In the genomic region with DNA sequence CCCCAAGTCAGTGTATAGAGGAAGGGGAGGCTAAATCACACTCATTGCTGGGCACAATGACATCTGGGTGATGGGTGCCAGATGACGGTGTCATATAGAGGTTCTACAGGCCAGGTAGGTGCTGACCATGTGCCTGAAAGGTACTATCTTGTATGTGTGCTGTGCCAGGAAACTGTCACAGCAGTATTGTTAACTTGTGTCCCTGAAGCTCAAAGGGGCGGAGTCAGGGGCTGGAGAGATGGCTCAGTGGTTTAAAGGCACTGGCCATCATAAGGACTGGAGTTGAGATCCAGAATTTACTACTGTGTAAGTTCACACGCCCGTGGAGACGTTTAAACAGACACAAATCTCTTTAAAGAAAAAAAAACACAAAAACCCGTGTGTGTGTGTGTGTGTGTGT, we compare ENCODE assay signal across 7 mouse cellular contexts. TPM values are rescaled to one million over a fixed set of nuclear protein-coding genes. Genes with fewer than 3 reads are reported as not detected.
DNase-seq lines count a peak whose midpoint lies in the region; ATAC-seq and TF ChIP-seq lines count a peak whose summit lies in the region.

No protein-coding gene starts in this region.

- H3K36me3 ChIP-seq in kidney, embryonic 14.5 days (ENCODE audit: control insufficient read depth, insufficient read depth, low read length), result no peaks in the 10 kb centered on the region; the same call in 1 of the 2 replicates
- H3K36me3 ChIP-seq in embryonic facial prominence, embryonic 10.5 days (replicated peaks), result peaks cover 22% of the 10 kb centered on the region
- no peaks in the 10 kb centered on the region for H3K36me3 ChIP-seq in hindbrain, embryonic 16.5 days (ENCODE audit: control insufficient read depth, insufficient read depth, low read length)
- 0 out of 2 replicates have a peak, but pooled peaks cover 2% of the 10 kb centered on the region for H3K36me3 ChIP-seq in midbrain, postnatal 0 days (ENCODE audit: insufficient read depth, low read length)

- H3K27me3 ChIP-seq in kidney, embryonic 14.5 days (ENCODE audit: control insufficient read depth, insufficient read depth, low read length), result no peaks in the 10 kb centered on the region
- H3K27me3 ChIP-seq in embryonic facial prominence, embryonic 10.5 days (replicated peaks; ENCODE audit: low read depth, poor library complexity, severe bottlenecking), result no peaks in the 10 kb centered on the region
- H3K27me3 ChIP-seq in hindbrain, embryonic 16.5 days (replicated peaks; ENCODE audit: control insufficient read depth, insufficient read depth, low read length), result no peaks in the 10 kb centered on the region
- H3K27me3 ChIP-seq in midbrain, postnatal 0 days (ENCODE audit: insufficient read depth, low read length), result no peaks in the 10 kb centered on the region

- WGBS in kidney, embryonic 14.5 days, result 77% methylated on average over 6 of the region's 6 CpGs
- 89% methylated on average over 6 of the region's 6 CpGs for WGBS in embryonic facial prominence, embryonic 10.5 days
- WGBS in hindbrain, embryonic 16.5 days, result 91% methylated on average over 6 of the region's 6 CpGs
- 86% methylated on average over 6 of the region's 6 CpGs for WGBS in midbrain, postnatal 0 days

- ATAC-seq in kidney, embryonic 14.5 days (ENCODE audit: low FRiP score, low TSS enrichment), result no peak; the same call in 1 of the 2 replicates
- ATAC-seq in hindbrain, embryonic 16.5 days, result no peak
- no peak for ATAC-seq in midbrain, postnatal 0 days (ENCODE audit: low FRiP score)

- H3K4me2 ChIP-seq in kidney, embryonic 14.5 days (replicated peaks; ENCODE audit: low read depth, low read length), result 0 out of 2 replicates have a peak overlapping the region, but pooled peaks have one; percentile 16
- H3K4me2 ChIP-seq in hindbrain, embryonic 16.5 days (ENCODE audit: low read length), result peak overlapping the region; percentile 85
- peak overlapping the region; percentile 75 for H3K4me2 ChIP-seq in midbrain, postnatal 0 days (ENCODE audit: low read depth, low read length, poor library complexity, severe bottlenecking)

- H3K9me3 ChIP-seq in kidney, embryonic 14.5 days (ENCODE audit: control insufficient read depth, low read length), result no peaks in the 10 kb centered on the region
- H3K9me3 ChIP-seq in embryonic facial prominence, embryonic 10.5 days, result no peaks in the 10 kb centered on the region
- H3K9me3 ChIP-seq in hindbrain, embryonic 16.5 days (ENCODE audit: control insufficient read depth, low read length), result no peaks in the 10 kb centered on the region
- H3K9me3 ChIP-seq in midbrain, postnatal 0 days (ENCODE audit: low read length), result no peaks in the 10 kb centered on the region

- no peak overlapping the region for H3K27ac ChIP-seq in kidney, embryonic 14.5 days (ENCODE audit: low read depth, low read length)
- H3K27ac ChIP-seq in embryonic facial prominence, embryonic 10.5 days (replicated peaks), result no peak overlapping the region
- no peak overlapping the region for H3K27ac ChIP-seq in hindbrain, embryonic 16.5 days (ENCODE audit: low read depth, low read length)
- no peak overlapping the region for H3K27ac ChIP-seq in midbrain, postnatal 0 days (ENCODE audit: low read depth, low read length)

- H3K9ac ChIP-seq in kidney, embryonic 14.5 days (ENCODE audit: low read depth, low read length), result no peak overlapping the region; the same call in 1 of the 2 replicates
- H3K9ac ChIP-seq in hindbrain, embryonic 16.5 days (ENCODE audit: low read depth, low read length), result no peak overlapping the region
- H3K9ac ChIP-seq in midbrain, postnatal 0 days (replicated peaks; ENCODE audit: low read length, poor library complexity, severe bottlenecking), result no peak overlapping the region

- H3K4me1 ChIP-seq in kidney, embryonic 14.5 days (ENCODE audit: control insufficient read depth, insufficient read depth, low read length), result peaks cover 5% of the 10 kb centered on the region
- H3K4me1 ChIP-seq in embryonic facial prominence, embryonic 10.5 days, result peaks cover 10% of the 10 kb centered on the region
- peaks cover 8% of the 10 kb centered on the region for H3K4me1 ChIP-seq in hindbrain, embryonic 16.5 days (ENCODE audit: control insufficient read depth, insufficient read depth, low read depth, low read length)
- no peaks in the 10 kb centered on the region for H3K4me1 ChIP-seq in midbrain, postnatal 0 days (ENCODE audit: insufficient read depth, low read length)

- TF ChIP-seq CTCF in midbrain, postnatal 0 days (IDR thresholded peaks at IDR 0.05), result no peak

- DNase-seq in kidney, adult 18-20 months, result no peak
- DNase-seq in embryonic facial prominence, embryonic 10.5 days (ENCODE audit: low spot score), result no peak
- DNase-seq in midbrain, postnatal 0 days (ENCODE audit: low spot score), result no peak
- no peak for DNase-seq in gastrocnemius, postnatal 10 days
- no peak for DNase-seq in cerebellum, adult 11 months

- H3K4me3 ChIP-seq in kidney, embryonic 14.5 days (ENCODE audit: low read length), result no peak overlapping the region
- peak overlapping the region; percentile 86 for H3K4me3 ChIP-seq in embryonic facial prominence, embryonic 10.5 days
- H3K4me3 ChIP-seq in hindbrain, embryonic 16.5 days (ENCODE audit: low read length), result no peak overlapping the region
- peak overlapping the region; percentile 83; the same call in 1 of the 2 replicates for H3K4me3 ChIP-seq in midbrain, postnatal 0 days (ENCODE audit: low read depth, low read length)

RNA-seq across cellular contexts. Expression of gene Wdr66, which starts 22.6 kb away (rescaled TPM):
- 2.2 and 2.7 TPM in 2 replicates for polyA plus RNA-seq in kidney, embryonic 14.5 days (2014; fragmentation: Nextera tagmentation; extraction: Ambion mirVana)
- polyA plus RNA-seq in embryonic facial prominence, embryonic 10.5 days (2016; fragmentation: Nextera tagmentation; extraction: Ambion mirVana), result 4.3 and 4.5 TPM in 2 replicates
- polyA plus RNA-seq in hindbrain, embryonic 16.5 days (2015; fragmentation: Nextera tagmentation; extraction: Ambion mirVana), result 1.1 and 1.4 TPM in 2 replicates
- total RNA-seq in midbrain, postnatal 0 days (2014; rRNA removed), result 2.2 and 3.3 TPM in 2 replicates
- 1.4 and 2.0 TPM in 2 replicates for polyA plus RNA-seq in midbrain, postnatal 0 days (2015; fragmentation: Nextera tagmentation; extraction: Ambion mirVana)
- 1 to 10 TPM; 2.3 to 2.5 TPM for total RNA-seq in gastrocnemius, postnatal 10 days (2021)

RNA-seq across cellular contexts. Expression of gene Hpd, which starts 46.8 kb away (rescaled TPM):
- polyA plus RNA-seq in kidney, embryonic 14.5 days (2014; fragmentation: Nextera tagmentation; extraction: Ambion mirVana), result not detected in 2 replicates
- polyA plus RNA-seq in embryonic facial prominence, embryonic 10.5 days (2016; fragmentation: Nextera tagmentation; extraction: Ambion mirVana), result not detected in 2 replicates
- not detected in 2 replicates for polyA plus RNA-seq in hindbrain, embryonic 16.5 days (2015; fragmentation: Nextera tagmentation; extraction: Ambion mirVana)
- not detected in 2 replicates for total RNA-seq in midbrain, postnatal 0 days (2014; rRNA removed)
- polyA plus RNA-seq in midbrain, postnatal 0 days (2015; fragmentation: Nextera tagmentation; extraction: Ambion mirVana), result not detected in 2 replicates
- total RNA-seq in gastrocnemius, postnatal 10 days (2021), result under 1 TPM in 1 of 2 experiments, not detected in 1; 0.61 TPM

Comparison
In these comparisons a context has a peak if more than half of its experiments do, and no peak if none do; other contexts are left out.
1. H3K4me2 ChIP-seq: peak in every context shown above with its lines; median percentile 85 in hindbrain, embryonic 16.5 days; 75 in midbrain, postnatal 0 days; 16 in kidney, embryonic 14.5 days.
2. H3K4me3 ChIP-seq: peak in embryonic facial prominence, embryonic 10.5 days (single experiment) and midbrain, postnatal 0 days (single experiment); none in kidney, embryonic 14.5 days (single experiment) and hindbrain, embryonic 16.5 days (single experiment).